Mouse (Mus musculus) small intestine, adult 2 months (tissue): ENCODE results near the gene Zmynd8.

Experiments used
- CTCF ChIP-seq: fragments of 200-500 bp; IDR thresholded peaks from 2 replicates; pipeline ENCODE4 v1.5.1; 2012; ENCODE audit warnings: low read depth, mild to moderate bottlenecking, control low read depth, inconsistent platforms, low read length, moderate library complexity, mixed read lengths; ENCODE audit not compliant: insufficient replicate concordance, insufficient read length; ENCODE audit errors: extremely low read depth
- POLR2A ChIP-seq: fragments of 200-500 bp; IDR thresholded peaks from 2 replicates; pipeline ENCODE4 v1.6.1; 2012; ENCODE audit warnings: low read depth, mild to moderate bottlenecking, control low read depth, inconsistent platforms, low read length, moderate library complexity

DNA sequence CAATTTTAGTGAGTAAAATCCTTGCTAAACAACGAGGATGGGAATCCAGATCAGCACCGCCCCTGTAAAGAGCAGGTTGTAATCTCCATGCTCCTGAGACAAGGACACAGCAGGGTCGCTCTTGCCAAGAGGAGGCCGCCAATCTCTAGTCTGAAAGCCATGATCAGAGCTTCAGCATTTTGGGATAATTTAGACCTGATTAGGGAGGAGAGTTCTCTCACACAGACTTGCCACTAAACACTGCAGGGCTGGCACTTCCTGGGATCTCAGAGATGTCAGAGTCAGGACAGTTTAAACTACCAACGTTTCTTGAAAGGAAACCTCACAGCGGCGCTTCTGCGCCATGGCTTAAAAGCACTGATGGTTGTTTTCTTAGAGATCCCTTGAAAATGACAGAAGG, 32.4 kb downstream of the Zmynd8 start:
- TF ChIP-seq POLR2A (no peak), CTCF (no peak)
